Mouse (Mus musculus): ENCODE measurements at regions not wholly inside any gene's neighbourhood (a gene's known extent, or its start where the extent isn't known, plus 50 kb on each side); places are given as distances from the start of the nearest gene placed in this dataset.

- no peak for DNase-seq
Measured at GRCm38 (mm10) chr7:124868621-124869020, 575.9 kb upstream of the Kdm8 start.

GRCm38 (mm10) chr7:124880771-124881170 is 563.7 kb upstream of the Kdm8 start:
- DNase-seq = no peak

GRCm38 (mm10) chr7:124907233-124907632 is 537.2 kb upstream of the Kdm8 start:
- no peak for DNase-seq

GRCm38 (mm10) chr7:124907662-124908296 is 536.7 kb upstream of the Kdm8 start:
- DNase-seq = no peak

- no peak for DNase-seq
Measured at GRCm38 (mm10) chr7:124914061-124914460, 530.4 kb upstream of the Kdm8 start.

GRCm38 (mm10) chr7:124914479-124914878 is 530.0 kb upstream of the Kdm8 start:
- no peak for DNase-seq

- no peak for DNase-seq
Measured at GRCm38 (mm10) chr7:124914972-124915371, 529.5 kb upstream of the Kdm8 start.

GRCm38 (mm10) chr7:124915637-124916036 is 528.8 kb upstream of the Kdm8 start:
- peak; percentile 17 for DNase-seq

- no peak for DNase-seq
Measured at GRCm38 (mm10) chr7:124917606-124918120, 526.8 kb upstream of the Kdm8 start.

GRCm38 (mm10) chr7:124922806-124923205 is 521.7 kb upstream of the Kdm8 start:
- no peak for DNase-seq

- no peak for DNase-seq
Measured at GRCm38 (mm10) chr7:124933573-124933972, 510.9 kb upstream of the Kdm8 start.

- no peak for DNase-seq
Measured at GRCm38 (mm10) chr7:124939357-124939756, 505.1 kb upstream of the Kdm8 start.

GRCm38 (mm10) chr7:124941527-124941926 is 502.9 kb upstream of the Kdm8 start:
- no peak for DNase-seq

GRCm38 (mm10) chr7:124946424-124946823 is 498.1 kb upstream of the Kdm8 start:
- no peak for DNase-seq

GRCm38 (mm10) chr7:124957329-124957728 is 487.1 kb upstream of the Kdm8 start:
- DNase-seq = no peak

GRCm38 (mm10) chr7:124974870-124975488 is 469.5 kb upstream of the Kdm8 start:
- no peak for DNase-seq

GRCm38 (mm10) chr7:124989456-124989855 is 455.0 kb upstream of the Kdm8 start:
- no peak for DNase-seq

GRCm38 (mm10) chr7:124990695-124991094 is 453.8 kb upstream of the Kdm8 start:
- no peak for DNase-seq

- DNase-seq = no peak
Measured at GRCm38 (mm10) chr7:124996538-124996937, 447.9 kb upstream of the Kdm8 start.

GRCm38 (mm10) chr7:125000669-125001068 is 443.8 kb upstream of the Kdm8 start:
- DNase-seq = no peak

- no peak for DNase-seq
Measured at GRCm38 (mm10) chr7:125005638-125006037, 438.8 kb upstream of the Kdm8 start.

GRCm38 (mm10) chr7:125019259-125019658 is 425.2 kb upstream of the Kdm8 start:
- no peak for DNase-seq

- no peak for DNase-seq
Measured at GRCm38 (mm10) chr7:125024944-125025343, 419.5 kb upstream of the Kdm8 start.

GRCm38 (mm10) chr7:125033778-125034177 is 410.7 kb upstream of the Kdm8 start:
- DNase-seq = no peak

GRCm38 (mm10) chr7:125034196-125034595 is 410.3 kb upstream of the Kdm8 start:
- no peak for DNase-seq

Measured in thymus, postnatal 4 days (tissue).